ENCODE assay signal across 10 mouse cellular contexts in genomic region chr2:170469616-170470308, GRCm38 (mm10). TPM values are rescaled to one million over a fixed set of nuclear protein-coding genes. Genes with fewer than 3 reads are reported as not detected.
DNase-seq lines count a peak whose midpoint lies in the region; ATAC-seq lines count a peak whose summit lies in the region.
"Had no signal": no experiment of that assay in that cellular context is flagged by ENCODE, and none has a peak within 500 bp of the region (broad histone marks: within the 10 kb centered on the region; RNA-seq: fewer than 3 reads in every experiment).

No protein-coding gene starts in this region.

- H3K4me2 ChIP-seq in midbrain, embryonic 15.5 days = peak overlapping the region; percentile 20

- no peak for ATAC-seq in midbrain, embryonic 15.5 days (replicated peaks)
- no peak; the same call in 1 of the 2 replicates for ATAC-seq in megakaryocyte, adult 5-6 weeks (ENCODE audit: poor library complexity, severe bottlenecking)

- no peaks in the 10 kb centered on the region for H3K36me3 ChIP-seq in midbrain, embryonic 15.5 days (replicated peaks)

- peaks cover 8% of the 10 kb centered on the region; the same call in 1 of the 2 replicates for H3K4me1 ChIP-seq in midbrain, embryonic 15.5 days

- H3K9ac ChIP-seq in midbrain, embryonic 15.5 days = no peak overlapping the region

- H3K27me3 ChIP-seq in midbrain, embryonic 15.5 days (replicated peaks) = no peaks in the 10 kb centered on the region

- H3K27ac ChIP-seq in midbrain, embryonic 15.5 days = no peak overlapping the region

- no peak overlapping the region for H3K4me3 ChIP-seq in midbrain, embryonic 15.5 days

- peak; percentile 10 to 28 for DNase-seq in cerebellum, adult 18-20 months
- no peak for DNase-seq in cerebellum, postnatal 4 days (ENCODE audit: low spot score in 2 of 2)
- peak; percentile 92 for DNase-seq in 3T3-L1 (ENCODE audit: low read depth, low spot score)
- peak; percentile 27 to 51 for DNase-seq in cerebellum, postnatal 14 days
- peak; percentile 19 to 55 for DNase-seq in heart, postnatal 14 days
- peak; percentile 92 for DNase-seq in kidney, postnatal 36 days

- 10% methylated on average over 10 of the region's 10 CpGs for WGBS in midbrain, embryonic 15.5 days

- intact Hi-C loops in heart, postnatal 14 days (cut with DNase I) = no loop called here

- no peaks in the 10 kb centered on the region for H3K9me3 ChIP-seq in midbrain, embryonic 15.5 days

RNA-seq across cellular contexts. Expression of gene Pfdn4, which starts 26.5 kb away (rescaled TPM):
- 10 to 100 TPM in 1 of 2 experiments, 1 to 10 TPM in 1; 8.5 to 12.0 TPM for total RNA-seq in heart, postnatal 14 days (2021)
- polyA plus RNA-seq in midbrain, embryonic 15.5 days (2015; fragmentation: Nextera tagmentation; extraction: Ambion mirVana) = 103 and 110 TPM in 2 replicates
- total RNA-seq in megakaryocyte, adult 5-6 weeks (2015) = 44.2 and 51.0 TPM in 2 replicates
- total RNA-seq in megakaryocyte, adult 5-6 weeks (2017) = 67.5 and 93.4 TPM in 2 replicates

RNA-seq across cellular contexts. Expression of gene Cyp24a1, which starts 27.2 kb away (rescaled TPM):
- total RNA-seq in heart, postnatal 14 days (2021) = not detected
- 0.09 and 0.14 TPM in 2 replicates for polyA plus RNA-seq in midbrain, embryonic 15.5 days (2015; fragmentation: Nextera tagmentation; extraction: Ambion mirVana)
- total RNA-seq in megakaryocyte, adult 5-6 weeks (2015) = not detected in 2 replicates
- not detected in 2 replicates for total RNA-seq in megakaryocyte, adult 5-6 weeks (2017)
- polyA plus RNA-seq: heart, embryonic 14.5 days; small intestine, adult 2 months had no signal

RNA-seq across cellular contexts. Expression of gene Bcas1, which starts 42.1 kb away (rescaled TPM):
- total RNA-seq in heart, postnatal 14 days (2021) = under 1 TPM; 0.12 to 0.67 TPM
- polyA plus RNA-seq in midbrain, embryonic 15.5 days (2015; fragmentation: Nextera tagmentation; extraction: Ambion mirVana) = 9.4 and 9.6 TPM in 2 replicates
- 0.27 TPM in 1 of 2 replicates, not detected in the other for total RNA-seq in megakaryocyte, adult 5-6 weeks (2015)
- total RNA-seq in megakaryocyte, adult 5-6 weeks (2017) = not detected in 2 replicates

Comparison
In these comparisons a context has a peak if more than half of its experiments do, and no peak if none do; other contexts are left out.
1. DNase-seq: peak in cerebellum, adult 18-20 months (2 of 2), 3T3-L1 (single experiment), cerebellum, postnatal 14 days (2 of 2), heart, postnatal 14 days (2 of 2) and kidney, postnatal 36 days (2 of 2); none in cerebellum, postnatal 4 days (0 of 2).